Mouse (Mus musculus) embryonic facial prominence, embryonic 13.5 days (tissue): Measurements from ENCODE around the gene Slc25a16. TPM values are rescaled to one million over a fixed set of nuclear protein-coding genes. Genes with fewer than 3 reads are reported as not detected.

Experiments used
- ATAC-seq: fragments of 200-750 bp; cut with Nextera tagmentation; 2 replicates; pipeline ENCODE4 v1.8.0; 2017; ENCODE audit warnings: low read depth; ENCODE audit not compliant: insufficient number of reproducible peaks, insufficient read depth, low FRiP score, low TSS enrichment
- H3K27ac ChIP-seq: fragments of 300-500 bp; sonication (generic); 2 replicates; pipeline ENCODE4 v1.5.1; 2015; ENCODE audit warnings: moderate library complexity, mild to moderate bottlenecking, inconsistent platforms
- H3K27me3 ChIP-seq: fragments of 300-500 bp; sonication (generic); 2 replicates; pipeline ENCODE4 v1.6.1; 2015; ENCODE audit warnings: mild to moderate bottlenecking, inconsistent platforms
- H3K36me3 ChIP-seq: fragments of 300-500 bp; sonication (generic); 2 replicates; pipeline ENCODE4 v1.6.1; 2015; ENCODE audit warnings: mild to moderate bottlenecking, inconsistent platforms
- H3K4me1 ChIP-seq: fragments of 300-500 bp; sonication (generic); 2 replicates; pipeline ENCODE4 v1.6.1; 2015; ENCODE audit warnings: inconsistent platforms
- H3K4me2 ChIP-seq: fragments of 300-500 bp; sonication (generic); 2 replicates; pipeline ENCODE4 v1.6.1; 2015; ENCODE audit warnings: moderate library complexity, mild to moderate bottlenecking, inconsistent platforms
- H3K4me3 ChIP-seq: fragments of 300-500 bp; sonication (generic); 2 replicates; pipeline ENCODE4 v1.5.1; 2015; ENCODE audit warnings: mild to moderate bottlenecking, inconsistent platforms
- H3K9ac ChIP-seq: fragments of 300-500 bp; sonication (generic); 2 replicates; pipeline ENCODE4 v1.6.1; 2015; ENCODE audit warnings: mild to moderate bottlenecking, inconsistent platforms
- H3K9me3 ChIP-seq: fragments of 300-500 bp; sonication (generic); 2 replicates; pipeline ENCODE4 v1.6.1; 2016; ENCODE audit warnings: inconsistent platforms
- WGBS: fragments of 180-500 bp; shearing (Covaris S2); methylation state at CpG from one replicate; pipeline ENCODE4 v1.1.7; 2015; ENCODE audit warnings: mixed read lengths; 5-methylcytosine and 5-hydroxymethylcytosine counted together
- polyA plus RNA-seq: library from polyadenylated mRNA; unstranded; fragments of >200 nt; fragmentation: Nextera tagmentation; extraction: Ambion mirVana; gene quantifications from 2 replicates; pipeline ENCODE4 v1.2.1, GENCODE M21; 2015

The Slc25a16 gene
- polyA plus RNA-seq, 1 experiment from 2014 or later = 11.5 TPM

DNA sequence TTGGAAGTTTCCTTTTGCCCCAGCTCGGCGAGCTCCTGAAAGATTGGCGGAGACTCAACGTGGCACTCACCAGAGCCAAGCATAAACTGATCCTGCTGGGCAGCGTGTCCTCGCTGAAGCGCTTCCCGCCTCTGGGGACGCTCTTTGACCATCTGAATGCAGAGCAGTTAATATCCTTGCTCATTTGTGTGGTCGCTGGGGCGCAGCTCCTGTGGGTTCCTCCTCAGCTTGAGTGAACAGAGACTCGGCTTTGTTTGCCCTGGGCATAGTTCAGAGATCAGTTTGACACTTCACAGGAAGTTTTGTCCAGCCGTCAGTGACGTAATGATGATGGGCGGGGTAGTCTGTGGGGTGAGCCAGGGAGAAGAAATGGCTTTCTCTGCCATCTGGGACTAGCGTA, 51.4 kb downstream of the Slc25a16 start:
- H3K36me3 ChIP-seq = peaks cover 49% of the 10 kb centered on the region
- no peaks in the 10 kb centered on the region for H3K27me3 ChIP-seq
- no peak overlapping the region for H3K27ac ChIP-seq
- H3K9me3 ChIP-seq = no peaks in the 10 kb centered on the region
- no peak overlapping the region for H3K4me2 ChIP-seq
- H3K4me3 ChIP-seq = no peak overlapping the region
- WGBS = 61% methylated on average over 16 of the region's 16 CpGs
- ATAC-seq = no peak
- H3K4me1 ChIP-seq = no peaks in the 10 kb centered on the region
- no peak overlapping the region for H3K9ac ChIP-seq

DNA sequence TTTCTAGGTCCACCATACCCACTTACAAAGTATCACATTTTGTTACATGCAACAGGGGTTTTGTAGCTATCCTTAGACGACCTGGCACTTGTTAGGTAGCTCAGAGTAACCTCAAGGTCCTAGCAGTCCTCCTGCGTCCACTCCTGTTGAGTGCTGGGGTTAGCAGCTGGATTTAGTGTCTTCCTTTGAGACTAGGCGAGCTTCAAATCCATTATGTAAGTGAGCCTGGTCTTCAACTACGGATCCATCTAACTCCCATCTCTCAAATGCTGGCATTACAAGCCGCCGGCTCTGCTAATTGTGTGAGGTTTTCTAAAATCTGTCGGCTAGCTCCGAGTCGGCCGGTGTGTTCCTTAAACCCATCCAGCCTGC, 59.2 kb downstream of the Slc25a16 start:
- Histone ChIP-seq H3K36me3 (peaks cover 24% of the 10 kb centered on the region), H3K9me3 (no peaks in the 10 kb centered on the region), H3K4me1 (peaks cover 10% of the 10 kb centered on the region), H3K4me2 (peak overlapping the region; percentile 67), H3K4me3 (peak overlapping the region; percentile 95), H3K9ac (peak overlapping the region; percentile 90), H3K27ac (no peak overlapping the region), H3K27me3 (no peaks in the 10 kb centered on the region)
- WGBS = 7% methylated on average over 10 of the region's 10 CpGs
- no peak for ATAC-seq

GRCm38 (mm10) chr10:62980039-62980954, 59.9 kb downstream of the Slc25a16 start, which contains the start of gene Rufy2:
Gene Rufy2, plus strand, starts transcription at chr10:62980223.
- H3K4me3 ChIP-seq = peak within 1 kb of the TSS; percentile 95
- H3K27ac ChIP-seq = peak within 1 kb of the TSS; percentile 55
- peak within 1 kb of the TSS; percentile 67 for H3K4me2 ChIP-seq
- H3K4me1 ChIP-seq = peaks cover 10% of the 10 kb centered on the region
- peak within 1 kb of the TSS; percentile 90 for H3K9ac ChIP-seq
- peak; percentile 82 for ATAC-seq
- under 1% methylated on average over 72 of the region's 77 CpGs for WGBS
- H3K27me3 ChIP-seq = no peaks in the 10 kb centered on the region
- H3K36me3 ChIP-seq = peaks cover 29% of the 10 kb centered on the region
- H3K9me3 ChIP-seq = no peaks in the 10 kb centered on the region

GRCm38 (mm10) chr10:62984072-62984471, 63.6 kb downstream of the Slc25a16 start:
- Histone ChIP-seq H3K36me3 (peaks cover 59% of the 10 kb centered on the region), H3K4me1 (peaks cover 10% of the 10 kb centered on the region), H3K9ac (no peak overlapping the region), H3K4me2 (no peak overlapping the region), H3K4me3 (no peak overlapping the region), H3K9me3 (no peaks in the 10 kb centered on the region), H3K27me3 (no peaks in the 10 kb centered on the region), H3K27ac (no peak overlapping the region)
- whole genome bisulfite sequencing = 94% methylated on average over 11 of the region's 11 CpGs
- ATAC-seq = no peak

GRCm38 (mm10) chr10:62984495-62984894, 64.1 kb downstream of the Slc25a16 start:
- H3K4me2 ChIP-seq = no peak overlapping the region
- no peak overlapping the region for H3K4me3 ChIP-seq
- H3K27me3 ChIP-seq = no peaks in the 10 kb centered on the region
- WGBS = 92% methylated on average over 6 of the region's 6 CpGs
- H3K9ac ChIP-seq = no peak overlapping the region
- peaks cover 63% of the 10 kb centered on the region for H3K36me3 ChIP-seq
- H3K4me1 ChIP-seq = peaks cover 10% of the 10 kb centered on the region
- H3K9me3 ChIP-seq = no peaks in the 10 kb centered on the region
- no peak for ATAC-seq
- H3K27ac ChIP-seq = no peak overlapping the region

DNA sequence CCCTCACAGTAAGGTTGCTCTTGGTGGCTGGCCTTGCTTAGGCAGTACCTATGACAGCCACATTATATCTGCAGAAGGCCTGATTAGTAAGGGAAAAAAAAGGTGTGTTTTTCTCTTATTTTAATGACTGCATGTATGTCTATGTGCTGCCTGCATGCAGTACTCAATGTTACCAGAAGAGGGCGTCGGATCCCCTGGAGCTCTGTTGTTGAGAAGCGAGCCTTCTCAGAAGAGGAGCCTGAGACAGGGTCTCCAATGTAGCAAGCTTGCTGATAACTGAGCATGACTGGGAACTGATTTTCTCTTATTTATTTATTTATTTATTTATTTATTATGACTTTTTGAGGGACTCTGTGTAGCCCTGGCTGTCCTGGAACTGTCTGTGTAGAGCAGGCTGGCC, 66.9 kb downstream of the Slc25a16 start:
- WGBS = 27% methylated on average over 3 of the region's 3 CpGs
- H3K4me3 ChIP-seq = no peak overlapping the region
- H3K27me3 ChIP-seq = no peaks in the 10 kb centered on the region
- H3K36me3 ChIP-seq = peaks cover 88% of the 10 kb centered on the region
- H3K9me3 ChIP-seq = no peaks in the 10 kb centered on the region
- ATAC-seq = peak; percentile 26; the same call in 1 of the 2 replicates
- no peak overlapping the region for H3K4me2 ChIP-seq
- H3K9ac ChIP-seq = no peak overlapping the region
- H3K4me1 ChIP-seq = no peaks in the 10 kb centered on the region
- no peak overlapping the region for H3K27ac ChIP-seq

DNA sequence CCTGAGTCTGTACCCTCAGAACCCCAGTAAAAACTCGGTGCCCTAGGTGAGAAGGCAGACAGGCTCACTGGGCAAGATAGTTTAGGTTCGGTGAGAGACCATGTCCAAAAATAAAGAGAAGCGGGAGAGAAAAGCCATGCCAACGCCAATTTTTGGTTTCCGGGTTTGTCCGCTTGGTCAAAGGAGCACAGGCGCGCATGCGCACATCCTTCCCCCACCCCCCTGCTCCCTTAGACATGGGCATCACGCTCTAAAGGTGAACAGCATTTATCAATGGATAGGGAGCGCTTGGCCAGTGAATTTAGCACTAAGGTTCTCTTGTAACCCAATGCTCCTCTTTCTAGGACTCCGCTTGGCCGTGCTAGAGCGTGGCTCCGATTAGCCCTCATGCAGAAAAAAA, 70.2 kb downstream of the Slc25a16 start:
- H3K27me3 ChIP-seq = no peaks in the 10 kb centered on the region
- H3K9ac ChIP-seq = no peak overlapping the region
- no peaks in the 10 kb centered on the region for H3K9me3 ChIP-seq
- no peak overlapping the region for H3K27ac ChIP-seq
- no peak for ATAC-seq
- H3K4me3 ChIP-seq = no peak overlapping the region
- H3K4me1 ChIP-seq = no peaks in the 10 kb centered on the region
- H3K36me3 ChIP-seq = peaks cover 90% of the 10 kb centered on the region
- H3K4me2 ChIP-seq = no peak overlapping the region
- 91% methylated on average over 15 of the region's 15 CpGs for WGBS

DNA sequence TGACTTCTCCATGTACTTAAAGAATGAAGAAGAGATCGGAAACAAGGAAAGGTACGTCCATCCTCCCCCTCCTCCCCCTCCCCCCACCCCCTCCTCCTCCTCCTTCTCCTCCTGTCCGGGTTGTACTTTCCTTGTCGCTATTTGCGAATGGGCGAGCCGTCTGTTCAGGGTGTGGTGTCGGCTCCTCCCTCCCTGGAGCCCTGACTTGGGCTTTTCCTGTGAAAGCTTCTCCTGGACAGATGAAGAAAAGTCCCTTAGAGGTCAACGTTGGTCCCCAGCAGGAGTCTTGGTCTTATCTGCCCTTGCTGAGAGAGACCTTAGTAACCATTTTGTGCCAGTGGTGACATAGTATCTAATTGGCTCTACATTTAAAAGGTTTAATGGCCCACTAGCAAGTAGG, 73.6 kb downstream of the Slc25a16 start:
- Histone ChIP-seq H3K9ac (no peak overlapping the region), H3K9me3 (no peaks in the 10 kb centered on the region), H3K36me3 (peaks cover 90% of the 10 kb centered on the region), H3K4me1 (no peaks in the 10 kb centered on the region), H3K27me3 (no peaks in the 10 kb centered on the region), H3K4me3 (no peak overlapping the region), H3K4me2 (no peak overlapping the region), H3K27ac (no peak overlapping the region)
- 88% methylated on average over 7 of the region's 9 CpGs for WGBS
- ATAC-seq = no peak

Other genes starting within 250 kb of the Slc25a16 start
- 1.6 and 3.1 TPM in 2 replicates for gene Stox1, start 194.5 kb upstream of the Slc25a16 start, polyA plus RNA-seq
- gene Ccar1, start 128.3 kb upstream of the Slc25a16 start, polyA plus RNA-seq = 130 and 147 TPM in 2 replicates
- 26.6 and 30.4 TPM in 2 replicates for gene Tet1, start 11.6 kb upstream of the Slc25a16 start, polyA plus RNA-seq
- gene Dna2, start 26.4 kb downstream of the Slc25a16 start, polyA plus RNA-seq = 18.7 and 19.4 TPM in 2 replicates
- gene Rufy2, start 59.6 kb downstream of the Slc25a16 start, polyA plus RNA-seq = 35.3 and 42.6 TPM in 2 replicates
- gene Hnrnph3, start 103.6 kb downstream of the Slc25a16 start, polyA plus RNA-seq = 138 and 139 TPM in 2 replicates
- gene Pbld2, start 103.7 kb downstream of the Slc25a16 start, polyA plus RNA-seq = 1.0 and 1.1 TPM in 2 replicates
- 1.8 and 1.9 TPM in 2 replicates for gene Pbld1, start 139.5 kb downstream of the Slc25a16 start, polyA plus RNA-seq
- gene Atoh7, start 179.0 kb downstream of the Slc25a16 start, polyA plus RNA-seq = not detected in 2 replicates